Mouse (Mus musculus) spleen, adult 12 weeks (tissue): Measurements from ENCODE around the gene Ppp4c.

Source experiments
- DNase-seq: peaks from one replicate; pipeline ENCODE4 v3.0.0; 2022; ENCODE audit warnings: low spot score

The Ppp4c gene

DNA sequence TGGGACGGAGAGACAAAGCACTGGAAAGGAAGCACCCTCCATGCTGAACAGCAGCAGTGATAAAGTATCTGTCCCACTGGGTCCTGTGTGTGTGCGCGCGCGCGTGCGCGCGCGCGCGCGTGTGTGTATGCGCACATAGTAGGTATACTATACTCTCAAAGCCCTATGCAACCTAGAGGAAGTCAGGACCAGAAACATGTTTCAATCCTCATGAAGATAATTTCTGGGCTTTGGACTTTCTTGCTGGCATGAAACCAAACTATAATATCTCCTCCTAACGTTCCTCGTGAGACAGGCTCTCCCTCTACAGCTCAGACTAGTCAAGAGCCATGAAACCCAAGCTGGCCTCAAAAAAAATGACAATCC is 8.7 kb upstream of the Ppp4c start:
- DNase-seq: no peak

DNA sequence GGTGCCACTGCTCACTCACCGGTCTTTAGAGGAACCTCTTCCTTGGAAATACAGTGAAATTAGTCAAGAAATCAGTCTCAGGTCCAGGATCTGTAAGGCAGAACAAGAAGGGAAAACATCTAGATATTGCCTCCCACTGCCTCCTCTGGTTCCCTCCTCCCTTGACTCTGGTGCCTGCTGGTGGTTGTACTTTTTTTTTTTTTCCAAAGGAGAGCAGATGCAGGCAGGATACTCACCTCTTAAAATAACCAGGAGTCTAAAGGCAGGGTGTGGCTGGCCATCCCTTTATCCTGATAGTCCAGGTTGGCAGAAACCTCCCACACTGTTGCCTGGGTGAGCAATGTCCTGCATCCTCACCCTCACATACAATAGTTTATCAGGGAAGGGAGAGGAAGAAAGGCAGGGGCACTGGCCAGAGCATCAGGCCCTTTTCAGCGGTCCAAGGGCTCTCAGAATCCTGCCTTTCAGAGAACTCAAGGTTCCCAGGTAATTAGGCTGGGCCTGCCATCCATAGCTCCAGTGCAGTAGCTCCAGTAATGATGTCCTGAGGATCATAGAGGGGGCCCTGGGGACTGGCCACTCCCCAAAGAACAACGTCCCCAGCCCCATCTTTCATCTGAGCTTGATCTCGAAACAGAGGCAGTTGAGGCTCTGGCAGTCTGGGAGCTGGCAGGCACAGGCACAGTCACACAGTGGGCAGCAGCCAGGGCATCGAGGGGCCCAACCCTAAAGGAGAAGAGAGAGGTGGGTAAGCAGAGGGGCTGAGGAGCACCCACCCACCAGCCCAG is 8.2 kb upstream of the Ppp4c start:
- no peak for DNase-seq

DNA sequence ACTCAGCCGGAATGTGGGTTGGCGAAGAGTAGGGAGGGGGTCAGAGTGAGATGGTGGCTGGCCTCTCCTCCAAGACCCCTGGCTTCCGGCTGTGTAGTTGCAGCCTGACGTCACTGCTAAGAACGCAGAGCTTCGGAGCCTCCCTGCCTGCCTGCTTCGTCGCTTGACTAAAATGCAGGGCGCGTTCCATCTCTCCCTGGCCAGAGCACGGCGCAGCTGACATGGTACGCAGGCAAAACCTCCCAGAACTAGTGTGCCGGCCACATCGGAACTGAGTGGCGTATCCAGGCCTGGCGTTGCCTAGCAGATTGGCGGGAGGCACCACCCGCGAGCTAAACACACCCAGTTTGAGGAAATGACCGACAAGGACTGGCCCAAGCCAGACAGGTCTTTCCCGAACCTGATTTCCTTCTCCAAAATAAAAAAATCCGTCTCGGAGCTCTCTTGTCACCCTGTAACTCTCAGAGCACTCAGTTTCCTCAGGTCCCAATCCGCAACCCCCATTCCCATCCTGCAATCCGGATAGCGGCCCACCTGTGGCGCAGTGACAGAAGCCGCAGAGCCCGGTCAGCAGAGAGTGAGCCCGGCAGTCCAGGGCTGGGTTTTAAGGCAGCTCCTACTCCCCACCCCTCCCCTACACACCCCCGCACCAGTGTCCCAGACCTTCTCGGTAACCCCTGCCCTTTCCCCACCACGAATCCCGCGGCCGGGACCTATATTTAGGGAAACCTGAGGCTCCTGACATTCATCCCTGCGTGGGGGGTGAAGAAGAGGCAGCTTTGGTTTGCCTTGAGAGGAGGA is 7.4 kb upstream of the Ppp4c start:
- peak; percentile 60 for DNase-seq

DNA sequence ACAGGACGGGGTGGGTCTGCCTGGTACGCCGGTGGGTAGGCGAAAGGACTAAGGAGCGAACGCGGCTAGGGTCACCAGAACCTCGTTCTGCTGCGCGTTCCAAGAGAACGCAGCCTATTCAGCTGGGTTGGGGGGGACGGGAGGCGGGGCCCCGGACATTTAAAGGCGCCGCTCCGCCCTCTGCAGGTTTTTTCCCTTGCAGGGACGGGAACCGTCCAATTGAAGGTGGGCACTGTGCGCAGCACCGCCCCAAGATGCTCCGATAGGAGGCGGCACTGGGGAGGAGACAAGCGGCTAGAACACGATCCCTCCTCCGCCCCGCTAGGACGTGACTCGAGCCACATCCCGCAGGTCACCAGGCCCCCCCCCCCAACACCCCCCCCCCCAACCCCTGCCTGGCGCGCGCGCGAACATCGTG is 6.8 kb upstream of the Ppp4c start:
- peak; percentile 85 for DNase-seq

DNA sequence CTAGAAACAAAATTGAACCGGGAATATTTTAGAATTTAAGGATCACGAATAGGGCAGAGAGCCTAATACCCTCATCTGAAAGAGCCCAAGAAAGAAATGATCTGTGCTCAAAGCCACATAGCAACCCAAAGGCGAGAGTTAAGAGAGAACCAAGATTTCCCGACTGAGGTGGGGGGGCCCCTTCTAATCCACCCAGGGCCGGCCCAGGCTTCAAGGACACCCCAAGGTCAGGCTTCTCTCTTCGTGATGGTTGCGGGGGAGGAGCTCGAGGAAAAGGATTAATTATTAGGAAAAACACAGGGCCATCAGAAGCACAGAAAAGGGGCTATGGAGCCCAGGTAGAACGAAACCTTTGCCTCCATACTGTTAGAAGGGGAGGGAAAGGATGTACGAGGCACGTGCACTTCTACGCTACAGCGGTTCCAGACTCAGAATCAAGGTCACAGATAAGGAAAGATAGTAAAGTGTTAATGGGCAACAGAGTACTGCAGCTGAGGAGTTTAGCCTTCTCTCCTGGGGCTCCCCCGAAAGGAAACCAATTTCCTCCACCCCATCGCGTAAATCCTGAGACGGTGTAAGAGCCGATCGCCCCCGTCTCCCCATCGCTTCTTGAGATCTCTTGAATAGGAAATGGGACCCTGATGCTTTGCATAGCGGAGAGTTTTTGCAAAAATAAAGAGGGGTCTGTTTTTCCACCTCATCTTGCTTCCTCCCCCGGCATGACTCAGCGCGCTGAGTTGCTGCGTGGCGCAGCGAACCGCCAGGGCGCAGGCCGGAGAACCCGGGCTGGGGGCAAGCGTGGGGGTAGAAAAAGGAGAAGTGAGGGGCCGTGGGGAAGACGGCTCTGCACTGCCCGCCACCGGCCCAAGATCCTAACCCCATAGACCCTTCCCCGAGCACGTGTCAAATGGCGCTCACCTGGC is 6.1 kb upstream of the Ppp4c start:
- DNase-seq: peak; percentile 53

DNA sequence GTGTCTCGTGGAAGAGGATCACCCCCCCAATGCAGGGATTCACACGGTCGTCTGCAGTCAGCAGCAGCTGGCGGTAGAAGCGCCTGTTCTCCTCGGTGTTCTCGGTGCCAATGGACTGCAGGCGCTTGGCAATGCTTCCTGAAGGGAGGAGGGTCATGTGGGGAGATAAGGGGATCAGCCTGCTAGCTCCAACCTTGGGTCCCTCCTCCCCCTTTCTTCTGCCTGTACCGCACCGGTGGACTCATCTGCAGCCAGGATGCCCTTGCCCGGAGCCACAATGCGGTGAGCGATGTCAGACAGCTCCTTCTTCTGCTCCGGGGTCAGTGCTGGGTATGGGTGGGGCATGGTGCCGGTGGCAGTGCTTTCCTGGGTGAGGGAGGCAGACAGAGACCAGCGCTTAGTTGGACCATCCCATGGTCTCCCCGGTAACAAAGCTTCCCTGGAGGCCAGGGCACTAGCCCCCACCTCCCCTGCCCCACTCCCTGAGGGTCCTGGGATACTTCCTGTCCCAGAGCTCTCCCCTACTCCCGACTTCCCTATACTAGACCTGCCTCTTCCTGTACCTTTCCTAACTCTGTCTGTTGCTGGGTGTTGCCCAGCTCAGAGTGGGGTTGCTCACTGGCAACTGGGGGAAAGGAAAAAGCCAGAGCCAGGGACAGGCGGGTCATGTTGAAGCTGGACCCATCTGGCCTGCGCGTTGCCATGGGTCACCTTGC is 5.3 kb upstream of the Ppp4c start, which contains the start of gene Fam57b:
Fam57b (plus strand) TSS at position 258 of the 716 bp plus-strand sequence.
- DNase-seq: no peak

DNA sequence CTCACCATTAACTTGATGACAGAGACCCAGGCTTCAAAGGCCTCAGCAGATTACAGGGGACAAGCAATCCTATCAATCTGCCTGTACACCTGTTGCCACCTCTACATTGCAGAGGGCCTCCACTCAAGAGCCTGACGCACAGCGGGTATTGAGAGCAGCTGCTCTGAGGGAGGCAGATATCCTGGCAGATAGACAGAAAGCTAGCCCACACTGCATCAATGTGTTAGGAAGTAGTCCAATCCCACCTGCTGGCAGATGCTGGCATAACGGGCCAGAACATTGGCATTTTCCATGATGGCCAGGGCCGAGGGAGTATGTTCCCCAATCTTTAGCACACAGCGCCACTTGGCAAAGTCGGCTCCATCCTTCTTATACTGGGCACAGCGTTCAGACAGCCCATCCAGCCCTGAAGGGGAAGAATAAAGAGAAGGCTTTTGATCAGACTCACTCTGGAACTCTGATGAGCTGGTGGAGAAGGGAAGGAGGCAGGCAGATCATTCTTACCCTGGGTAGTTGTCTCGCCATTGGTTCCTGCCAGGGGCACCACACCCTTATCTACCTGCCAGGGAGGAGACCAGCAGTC is 4.1 kb upstream of the Ppp4c start:
- DNase-seq: no peak

DNA sequence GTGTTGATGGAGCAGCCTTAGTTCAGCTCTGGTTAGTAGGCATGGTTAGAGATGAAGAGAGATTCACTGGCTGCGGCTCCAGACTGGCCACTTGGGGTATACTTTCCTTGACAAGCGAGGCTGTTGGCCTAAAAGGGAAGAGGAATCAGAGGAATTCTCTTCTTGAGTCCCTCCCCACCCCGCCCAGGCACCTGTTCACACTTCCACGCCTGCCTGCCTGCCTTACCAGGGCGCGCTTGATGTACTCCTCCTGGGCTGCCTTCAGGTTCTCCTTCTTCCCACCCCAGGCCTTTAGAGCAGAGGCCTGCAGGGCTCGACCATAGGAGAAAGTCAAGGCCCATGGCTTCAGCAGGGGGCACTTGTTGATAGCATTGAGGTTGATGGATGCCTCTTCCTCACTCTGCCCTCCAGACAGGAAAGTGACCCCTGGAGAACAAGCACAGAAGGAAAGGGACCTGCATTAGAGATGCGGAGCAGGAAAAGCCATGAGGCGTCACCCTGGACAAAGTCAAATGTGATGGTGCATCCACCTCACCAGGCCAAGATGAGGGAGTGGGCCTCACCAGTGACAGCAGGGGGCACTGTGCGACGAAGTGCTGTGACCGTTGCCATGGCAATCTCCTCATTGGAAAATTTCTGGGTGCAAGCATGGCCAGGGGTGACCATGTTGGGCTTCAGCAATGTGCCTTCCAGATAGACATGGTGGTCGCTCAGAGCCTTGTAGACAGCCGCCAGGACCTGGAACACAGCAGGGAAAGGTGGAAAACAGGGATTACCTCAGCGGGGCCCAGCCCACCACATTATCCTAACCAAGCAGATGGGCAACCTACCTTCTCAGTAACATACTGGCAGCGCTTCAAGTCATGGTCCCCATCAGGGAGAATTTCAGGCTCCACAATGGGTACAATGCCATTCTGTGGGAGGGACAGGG is 3.4 kb upstream of the Ppp4c start:
- DNase-seq: no peak

DNA sequence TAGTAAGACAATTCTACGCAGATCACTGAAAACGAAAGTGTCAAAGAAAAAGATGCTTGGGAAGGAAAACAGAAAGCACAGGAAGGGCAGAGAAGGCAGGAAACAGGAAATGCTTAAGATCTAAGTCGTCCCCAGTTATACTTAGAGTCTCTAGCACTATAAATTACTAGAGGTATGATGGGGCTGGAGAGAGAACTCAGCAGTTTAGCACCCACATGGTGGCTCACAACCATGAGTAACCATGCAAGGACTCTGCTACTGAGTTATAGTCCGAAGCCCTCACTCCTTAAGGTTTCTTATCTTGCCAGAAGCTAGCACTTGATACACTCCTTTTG is 1.9 kb upstream of the Ppp4c start:
- no peak for DNase-seq

DNA sequence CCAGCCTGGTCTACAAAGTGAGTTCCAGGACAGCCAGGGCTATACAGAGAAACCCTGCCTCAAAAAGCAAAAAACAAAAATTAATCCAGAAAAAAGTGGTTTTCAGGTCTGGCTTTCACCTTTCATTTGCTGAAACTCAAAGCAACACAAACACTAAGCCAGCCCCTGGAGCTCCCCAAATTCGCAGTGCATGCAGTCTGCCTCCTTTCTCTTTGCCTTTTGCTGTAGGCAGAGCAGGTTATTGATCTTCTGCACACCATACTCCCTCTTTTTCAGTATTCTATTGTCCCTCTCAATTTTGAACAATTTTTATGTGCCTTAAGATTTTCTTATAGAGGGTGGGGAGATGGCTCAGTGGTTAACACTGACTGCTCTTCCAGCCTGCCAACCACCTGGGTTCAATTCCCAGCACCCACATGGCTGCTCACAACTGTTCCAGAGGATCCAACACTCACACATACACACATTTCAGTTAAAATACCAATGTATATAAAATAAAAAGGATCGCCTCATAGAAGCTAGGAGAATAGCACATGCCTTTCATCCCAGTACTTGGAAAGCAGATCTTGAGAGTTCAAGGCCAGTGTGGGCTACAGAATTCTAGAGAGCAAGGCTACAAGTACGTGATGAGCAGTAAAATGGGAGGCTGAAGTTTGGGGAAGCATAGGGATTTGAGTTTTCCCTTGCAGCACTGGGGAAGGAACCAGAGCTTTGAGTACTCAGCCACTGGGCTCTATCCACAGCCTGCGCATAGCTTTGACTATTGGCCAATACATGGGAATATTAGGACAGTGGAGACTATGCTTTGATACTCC is 1.4 kb upstream of the Ppp4c start:
- no peak for DNase-seq

DNA sequence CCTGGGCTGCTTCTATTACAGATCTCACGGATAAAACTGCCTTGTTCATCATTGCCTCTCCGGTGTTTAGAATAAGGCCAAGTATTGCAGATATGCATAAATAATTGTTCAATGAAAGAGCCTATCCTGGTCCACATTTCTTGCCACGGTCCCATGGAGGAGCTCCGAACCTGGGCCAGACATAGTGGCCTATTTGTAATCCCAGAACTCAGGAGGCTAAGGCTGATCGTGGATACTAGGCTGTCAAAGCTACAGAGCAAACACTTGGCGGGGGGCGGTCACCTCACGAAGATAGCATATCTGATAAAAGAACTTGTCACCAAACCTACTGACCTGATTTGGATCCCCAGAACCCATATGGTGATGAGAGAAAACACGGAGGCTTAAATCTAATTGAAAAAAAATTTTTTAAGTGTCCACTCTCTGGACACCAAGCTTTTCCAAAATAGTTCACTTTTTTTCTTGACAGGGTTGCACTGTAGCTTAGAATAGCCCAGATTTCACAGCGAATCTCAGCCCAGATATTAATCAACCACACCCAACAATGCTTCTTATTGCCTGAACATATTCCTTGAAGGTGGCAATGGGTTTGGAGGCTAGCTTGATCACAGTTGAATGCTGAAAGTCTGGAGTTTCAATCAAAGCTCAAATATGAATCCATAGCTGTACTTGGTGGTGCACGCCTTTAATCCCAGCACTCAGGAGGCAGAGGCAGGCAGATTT is 586 bp upstream of the Ppp4c start:
- DNase-seq: no peak

DNA sequence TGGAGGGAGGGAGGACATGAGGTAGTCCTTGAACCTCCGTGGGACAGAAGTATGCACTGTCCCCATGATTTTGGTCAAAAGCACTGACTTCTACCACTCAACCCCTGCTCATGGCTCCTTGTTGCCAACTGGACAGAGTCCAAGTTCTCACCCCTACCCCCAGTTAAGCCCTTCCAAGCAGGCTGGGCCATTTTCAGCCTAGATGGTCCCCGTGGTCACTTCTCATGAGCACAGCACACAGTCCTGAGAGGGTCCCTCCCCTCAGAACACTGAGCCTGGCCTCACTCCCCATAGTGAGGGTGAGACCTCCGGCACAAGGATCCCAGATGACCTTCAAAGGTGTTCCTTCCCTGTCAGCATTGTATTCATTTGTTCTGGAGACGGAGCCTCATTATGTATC is 3.2 kb downstream of the Ppp4c start:
- no peak for DNase-seq

DNA sequence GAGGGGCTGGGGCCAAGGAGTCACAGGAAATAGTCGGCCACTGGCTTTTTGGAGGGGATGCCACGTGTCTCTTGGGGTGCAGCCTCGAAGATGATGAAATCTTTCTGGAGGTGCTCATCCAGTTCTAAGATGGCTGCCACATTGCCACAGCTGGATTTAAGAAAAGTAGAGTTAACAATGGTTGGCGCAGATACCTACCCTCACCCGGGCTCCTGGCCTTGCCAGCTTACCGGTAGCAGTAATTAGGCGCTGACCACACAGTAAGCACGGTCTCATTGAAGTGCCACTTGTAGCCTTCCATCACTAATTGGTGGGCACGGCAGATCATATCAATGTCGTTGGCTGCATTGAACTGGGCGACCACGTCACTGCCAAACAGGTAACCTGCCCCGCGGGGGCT is 6.2 kb downstream of the Ppp4c start:
- DNase-seq: no peak

DNA sequence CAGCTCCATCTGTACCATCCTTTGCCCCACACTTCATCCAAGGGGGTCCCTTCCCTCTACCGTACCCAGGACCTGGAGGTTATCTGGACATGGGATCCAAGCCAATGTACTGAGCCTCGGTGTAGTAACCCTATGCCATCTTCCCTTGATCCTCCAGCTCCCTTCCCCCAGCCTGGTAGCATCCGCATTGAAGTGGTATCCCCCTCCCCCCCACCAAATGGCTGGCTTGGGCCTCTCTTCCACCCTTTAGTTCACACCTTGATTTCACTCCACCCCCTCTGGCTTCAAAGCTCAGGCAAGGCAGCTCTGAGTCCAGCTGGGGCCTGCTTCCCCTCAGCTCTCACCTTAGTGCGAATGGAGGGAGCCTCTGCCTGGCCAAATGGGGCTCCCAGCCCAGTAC is 7.2 kb downstream of the Ppp4c start:
- DNase-seq: no peak

DNA sequence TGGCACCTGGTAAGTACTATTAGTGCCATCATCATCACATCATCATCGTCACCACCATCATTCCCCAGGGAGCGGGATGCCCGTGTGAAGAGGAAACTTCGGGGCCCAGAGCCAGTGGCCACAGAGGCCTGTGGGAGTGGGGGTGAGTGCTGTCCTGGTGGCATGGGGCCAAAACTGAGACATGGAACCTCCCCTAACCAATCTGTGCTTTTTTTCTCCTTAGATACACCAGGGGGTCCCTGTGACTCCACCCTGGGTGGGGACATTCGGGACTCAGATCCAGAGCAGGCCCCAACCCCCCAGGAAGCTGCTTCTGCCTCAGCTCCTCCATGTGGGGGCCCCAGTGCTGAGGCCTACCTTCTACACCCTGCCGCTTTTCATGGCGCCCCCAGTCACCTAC is 7.8 kb downstream of the Ppp4c start:
- DNase-seq: no peak

DNA sequence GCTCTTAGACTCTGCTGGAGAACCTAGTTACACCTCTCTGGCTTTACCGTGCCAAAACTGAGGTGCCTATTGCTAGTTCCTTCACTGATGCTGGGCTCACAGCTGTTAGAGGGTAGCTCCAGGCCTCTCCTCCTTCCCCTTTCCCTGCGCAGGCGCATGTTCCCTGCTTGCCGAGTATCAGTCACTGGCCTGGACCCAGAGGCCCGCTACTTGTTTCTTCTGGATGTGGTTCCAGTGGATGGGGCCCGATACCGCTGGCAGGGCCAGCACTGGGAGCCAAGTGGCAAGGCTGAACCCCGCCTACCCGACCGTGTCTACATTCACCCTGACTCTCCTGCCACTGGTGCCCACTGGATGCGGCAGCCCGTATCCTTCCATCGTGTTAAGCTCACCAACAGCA is 9.6 kb downstream of the Ppp4c start:
- DNase-seq: no peak

DNA sequence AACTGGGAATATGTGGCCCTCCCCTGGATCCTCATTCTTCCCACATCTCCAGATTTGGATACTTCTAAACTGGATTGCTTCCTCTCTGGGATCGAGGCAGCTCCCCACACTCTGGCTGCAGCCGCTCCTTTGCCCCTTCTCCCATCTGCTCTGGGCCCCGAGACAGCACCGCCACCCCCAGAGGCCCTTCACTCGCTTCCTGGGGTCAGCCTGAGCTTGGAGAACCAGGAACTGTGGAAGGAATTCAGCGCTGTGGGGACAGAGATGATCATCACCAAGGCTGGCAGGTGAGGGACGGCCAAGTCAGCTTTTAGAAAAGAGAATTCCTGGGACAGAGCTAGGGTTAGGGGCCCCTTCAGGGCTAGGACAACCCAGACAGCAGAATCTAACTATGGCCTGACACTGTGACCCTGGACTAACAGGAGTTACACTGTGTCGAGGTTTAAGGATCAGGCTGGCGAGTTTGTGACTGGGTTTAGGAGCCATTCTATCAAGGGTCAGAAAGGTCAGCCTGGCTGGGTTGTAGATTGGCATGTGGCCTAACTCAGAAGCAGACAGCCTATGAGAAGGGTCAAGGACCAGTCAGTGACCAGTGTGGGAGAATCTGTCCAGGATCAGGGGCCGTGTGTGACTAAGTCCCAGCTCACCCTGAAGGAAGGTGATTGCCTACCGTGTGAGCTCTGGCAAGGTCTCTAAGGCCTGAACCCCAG is 10.5 kb downstream of the Ppp4c start:
- DNase-seq: no peak

DNA sequence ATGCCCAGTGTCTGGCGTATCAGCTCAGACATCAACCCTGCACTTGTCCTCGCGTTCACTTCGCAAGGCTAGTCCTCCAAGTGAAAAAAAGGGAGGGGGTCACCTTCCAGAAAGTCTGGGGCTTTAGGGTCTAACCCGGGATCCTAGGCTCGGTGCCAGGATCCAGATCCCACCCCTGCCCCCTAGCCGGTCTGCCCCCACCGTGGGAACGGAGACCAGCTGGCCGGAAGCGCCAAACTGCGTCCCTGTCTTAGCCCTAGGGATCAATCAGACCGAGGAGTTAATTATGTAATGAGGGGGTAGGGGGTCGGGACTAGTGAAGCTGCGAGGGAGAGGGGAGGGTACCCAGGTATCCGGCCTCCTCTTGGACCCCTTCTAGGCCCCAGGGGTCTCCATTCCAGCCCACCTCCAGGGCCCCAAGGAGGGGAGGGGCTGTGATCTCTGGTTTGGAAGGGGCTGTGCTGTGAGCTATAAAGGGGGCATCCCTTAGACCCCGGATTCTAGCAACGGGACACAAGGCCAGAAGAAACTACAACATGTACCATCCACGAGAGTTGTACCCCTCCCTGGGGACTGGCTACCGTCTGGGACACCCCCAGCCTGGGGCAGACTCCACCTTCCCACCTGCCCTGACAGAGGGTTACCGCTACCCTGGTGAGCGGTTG is 11.2 kb downstream of the Ppp4c start, which contains the start of gene Tbx6:
Tbx6 (plus strand) TSS at position 513 of the 665 bp plus-strand sequence.
- DNase-seq: no peak
